Mouse (Mus musculus) kidney, postnatal 25 days (tissue): ENCODE measurements around the gene Cbx5.
A peak's percentile ranks its signal among the peaks of the same experiment; 100 is the strongest.
"Not testable (repeated sequence)": the region's sequence is repeated elsewhere in the genome, so short reads cannot be mapped to it uniquely, and the experiment has no call there.

Experiments used
- DNase-seq, 2 experiments: peaks; one replicate each; pipeline ENCODE4 v3.0.0; 2021; ENCODE audit warnings: mixed read lengths in 2 of 2

Cbx5 gene

DNA sequence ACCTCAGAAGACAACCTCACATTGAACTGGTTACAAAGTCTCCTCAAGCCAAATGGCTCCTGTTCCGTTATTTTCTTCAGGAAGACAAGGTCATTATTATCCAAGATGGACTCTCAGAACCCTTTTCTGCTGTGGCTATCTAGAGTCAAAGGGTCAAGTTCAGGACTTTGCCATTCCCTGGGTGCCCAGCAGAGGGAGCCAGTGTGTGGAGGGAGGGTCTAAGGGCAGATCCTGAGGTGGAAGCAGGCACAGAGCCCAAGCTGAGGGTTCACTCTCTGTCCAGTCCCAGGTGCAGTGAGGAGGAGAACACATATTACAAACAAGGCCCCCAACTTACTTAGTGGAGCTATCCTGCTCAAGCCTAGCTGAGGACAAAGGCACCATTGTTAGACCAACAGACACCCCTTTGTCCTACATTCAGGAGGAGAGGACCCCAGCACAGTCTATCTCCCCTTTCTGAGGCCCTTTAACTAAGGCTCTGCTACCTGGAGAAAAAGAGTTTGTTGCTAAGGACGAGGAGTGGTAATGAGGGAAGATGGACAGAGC is 10.7 kb upstream of the Cbx5 start:
- DNase-seq, result peak; percentile 77 to 83

DNA sequence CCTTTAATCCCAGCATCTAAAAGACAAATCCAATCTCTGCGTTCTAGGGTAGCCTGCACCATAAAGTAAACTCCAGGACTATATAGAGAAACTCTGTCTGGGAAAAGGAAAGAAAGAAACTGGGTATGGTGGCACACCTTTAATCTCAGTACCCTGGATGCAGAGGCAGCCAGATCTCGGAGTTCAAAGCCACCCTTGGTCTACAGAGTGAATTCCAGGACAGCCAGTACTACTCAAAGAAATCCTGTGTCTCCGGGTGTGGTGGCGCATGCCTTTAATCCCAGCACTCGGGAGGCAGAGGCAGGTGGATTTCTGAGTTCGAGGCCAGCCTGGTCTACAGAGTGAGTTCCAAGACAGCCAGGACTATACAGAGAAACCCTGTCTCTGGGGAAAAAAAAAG is 9.9 kb upstream of the Cbx5 start:
- not testable (repeated sequence) for DNase-seq

DNA sequence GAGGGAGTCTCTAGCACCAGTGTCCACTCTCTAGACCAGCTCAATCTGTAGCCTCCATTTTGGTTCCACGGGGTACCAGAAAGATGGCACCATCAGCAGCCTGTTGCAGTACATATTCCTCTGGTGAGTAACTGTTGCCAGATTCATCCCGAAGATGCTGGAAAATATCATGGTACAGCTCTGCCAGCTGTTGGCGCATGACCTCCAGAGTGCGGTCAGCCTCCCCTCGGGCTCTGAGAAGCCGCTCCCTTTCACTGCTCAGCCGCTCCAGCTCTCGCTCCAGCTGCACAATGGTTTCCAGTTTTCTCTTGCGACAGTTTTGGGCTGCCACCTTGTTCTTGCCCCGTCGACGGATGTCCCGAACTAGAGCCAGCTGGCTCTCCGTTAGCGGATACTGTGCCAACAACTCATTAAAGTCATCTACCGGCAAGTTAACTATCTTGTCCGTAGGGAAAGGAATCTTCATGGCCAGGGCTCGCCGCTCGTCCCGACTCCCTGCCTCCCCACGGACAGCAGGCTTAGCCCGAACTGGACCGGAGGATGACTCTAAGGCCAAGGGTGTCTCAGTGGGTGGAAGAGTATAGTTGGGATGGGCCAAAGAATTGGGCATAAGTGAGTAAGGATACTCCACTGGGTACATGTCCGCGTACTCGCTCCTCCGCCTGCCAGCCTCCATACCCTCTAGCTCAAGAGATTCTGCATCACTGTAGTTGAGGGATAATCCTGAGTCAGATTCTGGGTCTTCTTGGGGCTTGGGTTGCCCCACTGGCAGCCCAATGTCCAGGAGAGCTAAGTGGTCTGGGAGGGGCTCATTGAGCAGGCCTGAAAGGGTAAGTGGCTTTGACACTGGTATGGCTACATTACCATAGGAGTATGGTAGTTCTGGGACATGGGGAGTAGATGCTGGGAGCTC is 9.0 kb upstream of the Cbx5 start:
- DNase-seq, result peak in 1 of 2 experiments; percentile 36

DNA sequence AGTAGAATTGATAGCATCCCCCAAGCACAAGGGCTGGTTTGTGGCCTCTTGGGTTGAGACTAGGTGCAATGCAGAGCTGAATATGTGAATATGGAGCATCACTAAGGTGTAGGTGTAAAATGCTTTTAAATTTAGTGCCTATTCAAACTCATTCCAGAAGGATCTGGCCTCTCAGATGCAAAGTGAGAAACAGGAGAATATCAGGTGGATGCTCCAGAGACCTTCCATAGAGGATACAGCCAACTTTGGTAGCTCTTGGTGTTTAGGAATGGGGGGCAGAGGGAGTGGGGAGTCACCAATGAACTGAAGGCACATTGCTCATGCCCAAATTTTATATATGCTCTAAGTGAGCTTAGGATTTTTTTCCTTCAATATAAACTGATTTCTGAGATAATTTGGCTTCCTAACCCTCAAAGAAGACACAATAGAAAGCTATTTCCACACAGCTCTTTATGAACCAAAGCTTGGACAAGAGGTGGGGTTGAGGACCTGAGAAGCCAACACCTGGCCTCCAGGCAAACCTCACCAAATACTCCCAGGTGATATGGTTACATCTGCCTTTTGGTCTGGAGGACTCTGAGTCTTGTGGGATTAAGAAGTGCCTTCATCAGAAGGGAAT is 8.3 kb upstream of the Cbx5 start:
- DNase-seq, result no peak

DNA sequence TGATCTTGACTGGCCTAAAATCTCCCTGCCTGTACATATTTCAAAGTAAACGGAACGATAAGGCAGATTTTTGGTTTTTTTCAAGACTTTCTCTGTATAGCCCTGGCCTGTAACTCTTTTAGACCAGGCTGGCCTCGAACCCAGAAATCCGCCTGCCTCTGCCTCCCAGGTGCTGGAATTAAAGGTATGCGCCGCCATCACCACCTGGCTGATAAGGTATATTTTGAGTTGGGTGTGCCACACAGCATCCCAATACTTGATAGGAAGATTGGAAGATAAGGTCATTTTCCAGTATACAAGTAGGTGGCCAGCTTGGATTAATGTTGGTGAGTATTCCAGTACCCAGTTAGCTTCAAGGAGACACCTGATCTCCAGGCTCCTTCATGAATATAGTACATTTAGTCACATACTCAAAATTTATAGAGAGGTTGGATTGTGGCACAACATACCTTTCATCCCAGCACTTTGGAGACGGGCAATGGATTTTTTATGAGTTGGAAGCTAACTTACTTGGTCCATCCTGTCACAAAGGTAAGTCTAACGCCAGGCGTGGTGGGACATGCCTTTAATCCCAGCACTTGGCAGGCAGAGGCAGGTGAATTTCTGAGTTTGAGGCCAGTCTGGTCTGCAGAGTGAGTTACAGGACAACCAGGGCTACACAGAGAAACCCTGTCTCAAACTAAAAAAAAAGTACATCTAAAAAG is 7.6 kb upstream of the Cbx5 start:
- DNase-seq, result no peak

DNA sequence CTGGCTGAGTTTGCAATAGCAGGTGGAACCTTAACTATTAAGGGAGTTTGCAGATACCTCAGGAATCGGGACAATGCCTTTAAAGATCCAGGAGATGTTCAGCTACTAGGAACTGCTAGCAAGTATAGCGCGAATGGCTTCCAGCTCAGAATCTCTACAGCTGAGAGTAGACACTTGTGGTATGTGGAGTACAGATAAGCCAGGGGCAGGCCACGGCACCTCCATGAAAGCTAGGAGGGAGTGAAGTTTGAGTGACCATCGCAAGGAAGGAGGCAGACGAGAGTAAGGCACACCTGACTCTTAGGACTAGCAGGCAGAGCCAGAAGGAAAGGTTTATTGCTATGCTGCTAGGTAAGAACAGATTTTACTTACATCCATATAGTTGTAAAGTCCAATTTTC is 6.0 kb upstream of the Cbx5 start:
- DNase-seq, result no peak

DNA sequence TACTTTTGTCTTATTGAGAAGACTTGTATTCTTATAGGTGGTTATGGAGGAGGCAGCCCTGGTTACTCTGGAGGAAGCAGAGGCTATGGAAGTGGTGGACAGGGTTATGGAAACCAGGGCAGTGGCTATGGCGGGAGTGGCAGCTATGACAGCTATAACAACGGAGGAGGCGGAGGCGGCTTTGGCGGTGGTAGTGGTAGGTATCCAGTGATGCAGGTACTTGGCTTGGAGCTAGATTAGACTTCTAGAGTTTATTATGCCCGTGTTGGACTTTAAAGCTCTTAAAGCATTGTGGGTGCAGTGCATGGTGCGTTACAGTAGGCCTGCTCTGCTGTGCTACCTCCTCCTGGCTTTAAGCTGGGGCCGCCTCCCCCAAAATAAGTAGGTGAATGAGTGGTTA is 3.3 kb upstream of the Cbx5 start:
- no peak for DNase-seq

DNA sequence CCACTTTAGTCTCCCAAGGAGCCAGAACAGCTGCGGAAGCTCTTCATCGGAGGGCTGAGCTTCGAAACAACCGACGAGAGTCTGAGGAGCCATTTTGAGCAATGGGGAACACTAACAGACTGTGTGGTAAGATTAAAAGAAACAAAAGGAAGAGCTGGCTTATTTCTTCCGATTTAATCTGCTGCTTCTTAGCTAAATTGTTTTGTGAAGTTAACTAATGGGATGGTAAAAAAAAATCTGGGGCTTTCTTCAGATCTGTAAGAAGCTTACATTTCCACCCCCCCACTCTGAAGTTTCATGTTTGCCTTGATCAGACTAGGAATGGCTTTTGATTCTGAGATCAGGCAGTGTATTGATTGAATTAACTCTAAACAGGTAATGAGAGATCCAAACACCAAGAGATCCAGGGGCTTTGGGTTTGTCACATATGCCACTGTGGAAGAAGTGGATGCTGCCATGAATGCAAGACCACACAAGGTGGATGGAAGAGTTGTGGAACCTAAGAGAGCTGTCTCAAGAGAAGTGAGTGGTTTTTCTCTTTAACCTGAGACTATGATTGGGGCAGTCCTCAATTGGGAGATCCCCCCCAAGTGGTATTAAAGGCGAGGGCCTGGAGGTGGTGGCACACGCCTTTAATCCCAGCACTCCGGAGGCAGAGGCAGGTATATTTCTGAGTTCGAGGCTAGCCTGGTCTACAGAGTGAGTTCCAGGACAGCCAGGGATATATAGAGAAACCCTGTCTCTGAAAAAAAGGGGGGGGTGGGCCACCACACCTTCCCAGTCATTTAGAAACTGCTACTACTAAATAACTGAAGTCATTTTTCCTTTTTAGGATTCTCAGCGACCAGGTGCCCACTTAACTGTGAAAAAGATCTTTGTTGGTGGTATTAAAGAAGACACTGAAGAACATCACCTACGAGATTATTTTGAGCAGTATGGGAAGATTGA is 1.7 kb upstream of the Cbx5 start:
- not testable (repeated sequence) for DNase-seq

DNA sequence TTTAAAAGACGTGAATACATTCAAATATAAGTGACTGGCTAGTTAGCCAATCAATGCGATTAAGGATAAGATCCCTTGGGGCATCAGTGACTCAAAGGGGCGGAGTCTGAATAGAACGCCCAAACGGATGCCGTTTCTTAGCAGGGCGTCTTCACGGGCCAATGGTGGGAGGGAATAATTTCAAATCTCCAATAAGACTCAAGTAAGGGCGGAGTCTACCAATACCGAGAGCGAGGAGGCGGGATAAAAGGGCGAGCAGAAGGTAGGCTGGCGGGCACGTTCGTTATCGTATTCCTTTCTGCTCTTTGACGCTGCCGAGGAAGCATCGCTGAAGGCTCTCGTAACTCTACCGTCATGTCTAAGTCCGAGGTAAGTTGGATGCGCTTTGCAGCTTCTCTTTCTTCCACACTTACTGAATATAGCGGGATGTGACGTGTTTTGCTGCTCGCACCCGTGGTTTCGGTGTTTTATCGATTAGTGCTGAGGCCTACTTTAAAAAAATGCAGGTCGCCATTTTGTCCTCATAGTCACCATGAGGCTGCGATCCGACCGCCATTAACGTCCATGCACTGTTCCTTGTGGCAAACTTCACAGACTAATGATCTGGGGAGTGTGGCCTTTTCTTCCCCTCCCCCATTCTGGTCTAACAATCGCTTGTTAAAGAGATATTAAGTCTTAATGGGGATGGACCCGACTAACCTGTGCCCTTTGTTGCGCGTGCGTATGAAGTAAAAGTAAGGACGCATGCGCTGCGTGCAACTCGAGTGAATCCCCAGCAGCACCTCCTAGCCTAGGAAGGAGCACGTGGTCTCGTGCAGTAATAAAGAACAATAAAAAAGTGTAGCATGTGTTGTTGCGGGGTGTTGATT is 778 bp upstream of the Cbx5 start, which contains the start of gene Hnrnpa1:
TSS of gene Hnrnpa1 (plus strand) at position 273 of the 869 bp plus-strand sequence.
- DNase-seq, result peak; percentile 95 to 98

DNA sequence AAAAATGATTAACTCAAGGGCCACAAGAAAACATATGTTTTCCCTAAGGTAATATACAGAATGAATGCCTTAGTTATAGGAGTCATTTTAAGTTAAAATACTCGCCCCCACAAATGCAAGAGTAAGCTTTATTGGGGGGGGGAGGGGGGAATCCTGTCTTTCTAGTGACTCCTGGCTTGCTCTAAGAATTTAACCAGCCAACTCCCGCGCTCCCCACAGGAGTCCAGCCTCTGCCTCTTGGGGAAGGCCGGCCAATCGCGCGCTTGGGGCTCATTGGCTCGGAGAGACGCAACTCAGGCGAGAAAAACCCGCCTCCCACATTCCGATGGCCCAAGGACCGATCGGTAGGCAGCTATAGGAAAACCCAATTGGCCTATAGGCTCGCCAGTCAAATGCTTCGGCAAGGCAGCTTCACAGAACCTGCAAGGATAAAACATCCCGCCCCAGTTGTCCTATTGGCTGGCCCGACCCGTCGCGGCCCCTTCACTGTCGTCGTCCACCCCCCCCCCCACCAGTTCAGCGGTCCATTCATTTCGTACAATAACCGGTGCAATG is 409 bp downstream of the Cbx5 start:
- peak; percentile 96 to 98 for DNase-seq

DNA sequence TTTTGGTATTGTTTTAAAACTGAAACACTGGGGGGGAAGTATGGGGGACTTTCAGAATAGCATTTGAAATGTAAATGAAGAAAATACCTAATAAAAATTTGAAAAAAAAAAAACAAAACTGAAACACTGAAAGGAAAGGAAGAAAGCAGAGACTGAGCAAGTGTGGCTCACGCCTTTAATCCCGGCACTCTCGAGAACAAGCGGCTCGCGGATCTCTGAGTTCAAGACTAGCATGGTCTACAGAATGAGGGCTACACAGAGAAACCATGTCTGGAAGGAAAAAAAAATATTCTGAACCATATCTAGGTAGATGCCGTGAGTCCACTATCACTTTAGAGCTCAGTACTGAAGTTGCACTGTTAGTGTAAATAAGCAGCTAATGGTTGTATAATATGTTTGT is 2.3 kb downstream of the Cbx5 start:
- DNase-seq, result no peak

DNA sequence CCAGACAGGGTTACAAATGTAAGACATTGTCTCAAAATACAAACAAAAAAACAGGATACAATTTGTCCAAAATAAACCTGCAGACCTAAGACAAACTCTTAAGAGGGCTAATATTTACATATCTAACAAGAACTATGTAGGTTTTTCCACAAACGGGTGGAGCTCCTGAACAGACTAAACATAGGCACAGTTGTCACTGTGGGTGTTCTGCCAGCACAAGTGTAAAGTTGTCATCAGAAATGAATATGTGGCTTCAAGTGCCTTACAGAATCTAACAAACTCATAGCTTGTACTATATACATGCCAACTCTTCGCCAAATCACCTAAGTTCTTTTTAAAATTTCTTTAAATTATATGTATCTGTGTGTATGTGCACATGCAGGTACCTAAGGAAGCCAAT is 6.5 kb downstream of the Cbx5 start:
- no peak for DNase-seq

DNA sequence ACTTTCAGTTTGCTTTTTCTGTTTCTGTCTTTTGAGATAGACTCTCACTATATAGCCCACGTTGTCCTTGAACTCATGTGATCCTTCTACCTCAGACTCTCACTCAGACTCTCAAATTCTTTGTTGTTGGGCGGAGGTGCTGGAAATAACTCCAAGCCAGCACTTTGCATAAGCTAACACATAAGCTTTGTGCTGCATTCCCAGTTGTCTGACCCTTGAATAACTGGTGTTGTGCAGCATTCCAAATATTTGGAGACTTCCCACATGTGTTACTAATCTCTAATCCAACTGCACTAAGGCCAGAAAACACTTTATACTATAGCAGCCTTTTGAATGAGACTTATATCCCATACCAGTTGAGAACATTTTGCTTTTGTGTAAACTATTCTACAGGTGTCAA is 10.7 kb downstream of the Cbx5 start:
- no peak for DNase-seq

DNA sequence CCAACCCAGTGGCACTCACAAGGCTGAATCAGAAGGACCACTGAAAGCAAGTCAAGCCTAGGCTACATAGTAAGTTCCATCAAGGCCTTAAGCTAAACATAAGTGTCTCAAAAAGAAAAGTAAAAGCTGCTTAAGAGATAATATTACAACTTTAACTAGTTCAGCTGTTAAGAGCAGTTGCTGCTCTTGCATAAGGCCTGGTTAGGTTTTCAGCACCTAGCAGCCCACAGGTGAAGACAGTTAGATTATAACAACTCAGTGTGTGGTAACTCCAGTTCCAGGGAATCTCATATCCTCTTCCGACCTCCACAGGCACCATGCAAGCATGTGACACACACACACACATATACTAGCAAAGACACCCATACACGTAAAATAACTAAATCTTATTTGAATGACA is 12.0 kb downstream of the Cbx5 start:
- DNase-seq, result no peak

DNA sequence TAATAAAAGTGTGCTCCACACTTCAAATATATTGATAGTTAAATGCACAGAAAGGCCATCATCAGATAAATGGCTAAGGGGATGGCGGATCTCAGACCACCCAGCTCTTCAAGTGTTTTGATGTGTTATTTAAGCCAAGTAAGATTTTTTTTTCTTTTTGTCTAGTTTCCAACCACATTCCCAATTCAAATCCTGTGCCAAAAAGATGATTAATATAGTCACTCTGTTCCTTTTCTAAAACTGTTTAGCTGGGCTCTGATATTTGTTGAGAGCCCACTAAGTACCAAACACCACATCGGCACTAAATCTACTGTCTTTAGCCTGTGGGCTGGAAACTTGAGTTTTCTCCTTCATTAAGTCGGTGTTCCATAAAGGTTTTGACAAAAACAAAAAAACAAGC is 12.6 kb downstream of the Cbx5 start:
- no peak for DNase-seq

DNA sequence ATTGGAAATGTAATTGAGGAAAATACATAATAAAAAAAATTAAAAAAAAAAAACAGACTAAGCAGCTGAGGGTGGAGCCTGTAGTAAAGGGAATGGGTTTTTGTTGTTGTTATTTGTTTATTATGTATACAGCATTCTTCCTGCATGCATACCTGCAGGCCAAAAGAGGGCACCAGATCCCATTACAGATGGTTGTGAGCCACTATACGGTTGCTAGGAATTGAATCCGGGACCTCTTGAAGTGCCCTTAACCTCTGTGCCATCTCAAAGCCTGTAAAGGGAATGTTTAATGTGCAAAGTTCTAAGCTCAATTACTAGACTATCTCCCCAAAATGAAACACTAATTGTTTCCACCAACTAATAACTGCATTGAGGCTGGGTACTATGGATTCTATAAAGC is 15.5 kb downstream of the Cbx5 start:
- no peak for DNase-seq

DNA sequence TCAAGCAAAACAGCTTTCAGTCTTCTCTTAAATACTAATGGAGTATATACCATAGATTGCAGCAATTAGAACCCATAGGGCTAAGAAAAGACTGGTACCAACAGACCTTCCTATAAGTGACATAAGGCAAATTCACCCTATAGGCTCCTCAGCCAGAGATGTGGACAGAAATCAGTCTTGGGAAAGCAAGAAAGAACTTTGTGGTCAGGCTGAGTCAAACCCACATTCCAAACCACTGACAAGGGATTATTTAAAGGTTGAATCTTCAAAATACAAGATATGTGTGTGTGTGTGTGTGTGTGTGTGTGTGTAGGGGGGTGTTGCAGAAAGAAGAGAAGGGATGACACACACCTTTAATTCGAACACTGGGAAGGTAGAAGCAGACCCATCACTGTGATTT is 18.2 kb downstream of the Cbx5 start:
- no peak for DNase-seq

DNA sequence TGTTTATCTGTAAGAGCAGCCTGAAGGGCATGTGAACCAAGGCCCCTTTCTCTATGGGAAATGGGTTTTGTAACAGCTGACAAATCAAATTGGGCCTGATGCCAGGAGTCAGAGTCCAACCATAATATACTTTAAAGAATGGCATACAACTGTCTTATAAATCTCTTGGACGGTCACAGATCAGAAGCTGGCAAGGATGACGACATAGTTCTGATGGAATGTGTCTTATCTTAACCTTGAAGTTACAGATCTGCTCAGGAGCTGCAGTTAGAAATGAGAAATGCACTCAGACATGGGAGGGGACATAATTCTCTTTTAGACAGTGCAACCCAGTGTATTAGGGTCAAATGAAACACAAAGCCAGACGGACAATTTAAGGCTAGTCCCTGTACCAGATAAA is 18.8 kb downstream of the Cbx5 start:
- DNase-seq, result peak in 1 of 2 experiments; percentile 44

DNA sequence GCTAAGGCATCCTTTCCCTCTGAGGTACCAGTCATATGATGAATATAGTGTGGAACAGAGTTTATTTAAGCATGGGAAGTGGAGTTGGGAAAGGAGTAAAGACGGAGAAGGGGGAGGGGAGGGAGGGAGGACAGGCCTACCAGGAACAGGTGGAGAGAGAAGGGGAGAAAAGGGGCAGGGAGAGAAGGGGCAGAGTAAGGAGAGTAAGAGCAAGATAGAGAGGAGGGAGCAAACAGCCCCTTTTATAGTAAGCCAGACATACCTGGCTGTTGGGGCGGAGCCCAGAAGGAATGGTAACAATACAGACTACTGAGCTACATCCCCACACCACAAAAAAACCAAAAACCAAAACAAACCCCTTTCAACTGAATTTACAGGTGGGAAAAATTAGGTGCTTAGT is 23.6 kb downstream of the Cbx5 start:
- no peak for DNase-seq

DNA sequence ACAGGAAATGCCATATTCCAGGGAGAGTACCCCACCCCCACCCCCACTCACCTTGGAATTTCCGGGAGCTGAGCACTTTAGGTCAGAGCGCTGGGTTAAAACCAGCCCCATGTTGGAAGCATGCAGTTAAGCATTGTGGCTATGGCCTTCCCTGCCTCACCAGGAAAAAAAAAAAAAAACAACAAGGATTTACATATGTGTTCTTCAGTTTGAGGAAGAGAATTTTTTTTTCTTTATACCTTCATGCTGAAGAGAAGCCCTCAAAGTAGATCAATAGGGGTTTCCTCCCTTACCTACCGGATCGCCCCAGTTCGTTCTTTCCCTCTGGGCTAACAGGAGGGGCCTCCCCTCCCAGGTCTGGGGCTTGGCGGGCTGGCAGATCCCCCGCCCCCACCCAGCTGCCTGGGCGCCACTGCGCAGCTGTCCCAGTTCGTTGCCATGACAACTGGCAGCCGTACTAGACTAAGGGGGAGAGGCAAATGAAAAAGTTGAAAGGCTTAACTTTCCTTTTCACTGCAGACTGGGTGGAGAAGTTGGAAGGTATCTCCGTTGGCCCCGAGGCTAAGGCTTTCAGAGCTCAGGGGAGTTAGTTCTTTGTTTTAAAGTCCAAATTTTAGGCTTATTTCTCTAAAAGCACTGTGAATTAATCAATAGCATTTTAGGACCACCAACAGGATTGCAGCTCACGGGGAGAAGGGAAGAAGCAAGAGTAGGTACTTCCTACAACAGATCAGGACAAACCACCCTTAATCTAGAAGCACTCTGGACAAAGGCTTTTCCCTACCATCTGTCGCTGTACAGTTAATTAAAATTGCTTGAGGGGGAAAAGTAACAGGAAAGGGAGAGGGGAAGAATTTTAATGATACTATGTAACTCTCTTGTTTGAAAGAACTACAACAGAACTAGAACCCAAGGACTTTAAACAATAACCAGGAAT is 24.4 kb downstream of the Cbx5 start:
- DNase-seq, result peak; percentile 90 to 95
